Comparison of ENCODE assay signal across 11 mouse cellular contexts in the genomic region with DNA sequence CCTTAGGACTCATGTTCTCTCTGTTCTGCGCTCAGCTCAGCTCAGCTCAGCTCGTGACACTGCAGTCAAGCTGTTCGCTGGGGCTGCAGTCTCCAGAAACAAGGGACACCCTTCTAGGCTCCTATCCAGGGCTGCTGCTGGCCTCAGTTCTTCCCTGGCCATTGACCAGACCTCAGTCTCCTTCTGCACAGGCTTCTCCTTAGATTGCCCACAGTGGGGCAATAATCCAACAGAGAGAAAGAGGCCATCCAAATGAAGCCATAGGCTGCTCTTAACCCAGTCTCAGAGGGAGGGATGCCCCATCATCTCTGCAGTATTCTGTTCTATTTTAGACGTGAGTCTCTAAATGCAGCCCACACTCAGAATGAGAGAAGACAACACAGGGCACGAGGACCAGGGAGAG. TPM values are rescaled to one million over a fixed set of nuclear protein-coding genes. Genes with fewer than 3 reads are reported as not detected.
DNase-seq lines count a peak whose midpoint lies in the region; ATAC-seq lines count a peak whose summit lies in the region.
"Had no signal": no experiment of that assay in that cellular context is flagged by ENCODE, and none has a peak within 500 bp of the region (broad histone marks: within the 10 kb centered on the region; RNA-seq: fewer than 3 reads in every experiment).

No protein-coding gene starts in this region.

- H3K4me2 ChIP-seq in heart, embryonic 12.5 days: no peak overlapping the region
- no peak overlapping the region for H3K4me2 ChIP-seq in hindbrain, embryonic 14.5 days (replicated peaks)
- H3K4me2 ChIP-seq in midbrain, embryonic 11.5 days: no peak overlapping the region
- H3K4me2 ChIP-seq: stomach, embryonic 15.5 days had no signal

- 69% methylated on average over 5 of the region's 5 CpGs for WGBS in heart, embryonic 12.5 days
- WGBS in hindbrain, embryonic 14.5 days: 56% methylated on average over 5 of the region's 5 CpGs
- 84% methylated on average over 5 of the region's 5 CpGs for WGBS in midbrain, embryonic 11.5 days

- no peaks in the 10 kb centered on the region for H3K36me3 ChIP-seq in heart, embryonic 12.5 days
- peaks cover 11% of the 10 kb centered on the region; the same call in 1 of the 2 replicates for H3K36me3 ChIP-seq in hindbrain, embryonic 14.5 days (replicated peaks; ENCODE audit: control insufficient read depth, insufficient read depth)
- no peaks in the 10 kb centered on the region for H3K36me3 ChIP-seq in midbrain, embryonic 11.5 days (ENCODE audit: control insufficient read depth, insufficient read depth, low read length)
- H3K36me3 ChIP-seq: stomach, embryonic 15.5 days had no signal

- H3K4me3 ChIP-seq in heart, embryonic 12.5 days: no peak overlapping the region
- H3K4me3 ChIP-seq in hindbrain, embryonic 14.5 days (replicated peaks; ENCODE audit: low read length): no peak overlapping the region
- no peak overlapping the region for H3K4me3 ChIP-seq in midbrain, embryonic 11.5 days (ENCODE audit: low read depth, low read length)
- H3K4me3 ChIP-seq: megakaryocyte, embryonic 14.5 days; stomach, embryonic 15.5 days had no signal

- H3K27ac ChIP-seq in heart, embryonic 12.5 days (ENCODE audit: poor library complexity, severe bottlenecking): no peak overlapping the region
- H3K27ac ChIP-seq in hindbrain, embryonic 14.5 days: no peak overlapping the region
- no peak overlapping the region for H3K27ac ChIP-seq in midbrain, embryonic 11.5 days (ENCODE audit: low read depth, low read length)
- H3K27ac ChIP-seq: stomach, embryonic 15.5 days had no signal

- no peak overlapping the region for H3K9ac ChIP-seq in heart, embryonic 12.5 days
- no peak overlapping the region for H3K9ac ChIP-seq in hindbrain, embryonic 14.5 days
- H3K9ac ChIP-seq in midbrain, embryonic 11.5 days (ENCODE audit: low read length): no peak overlapping the region
- H3K9ac ChIP-seq: stomach, embryonic 15.5 days had no signal

- H3K27me3 ChIP-seq in heart, embryonic 12.5 days (replicated peaks): no peaks in the 10 kb centered on the region
- H3K27me3 ChIP-seq in hindbrain, embryonic 14.5 days (ENCODE audit: control insufficient read depth, insufficient read depth, low read length): no peaks in the 10 kb centered on the region
- H3K27me3 ChIP-seq in midbrain, embryonic 11.5 days (ENCODE audit: control insufficient read depth, insufficient read depth, low read length): no peaks in the 10 kb centered on the region
- H3K27me3 ChIP-seq: stomach, embryonic 15.5 days had no signal

- intact Hi-C loops in heart, postnatal 14 days (cut with DNase I): no loop called here

- H3K4me1 ChIP-seq in heart, embryonic 12.5 days (replicated peaks): no peaks in the 10 kb centered on the region
- H3K4me1 ChIP-seq in hindbrain, embryonic 14.5 days (replicated peaks; ENCODE audit: control insufficient read depth, insufficient read depth, low read length): peaks cover 21% of the 10 kb centered on the region; the same call in 1 of the 2 replicates
- H3K4me1 ChIP-seq in midbrain, embryonic 11.5 days (ENCODE audit: control insufficient read depth, insufficient read depth, low read length): no peaks in the 10 kb centered on the region
- H3K4me1 ChIP-seq: stomach, embryonic 15.5 days had no signal

- DNase-seq in heart, postnatal 14 days: peak; percentile 14 to 23
- peak; percentile 81 to 89 for DNase-seq in cerebellum, adult 18-20 months
- DNase-seq in hindbrain, embryonic 14.5 days (ENCODE audit: low spot score): no peak
- peak; percentile 47 for DNase-seq in midbrain, embryonic 11.5 days (ENCODE audit: low spot score, missing footprints)
- DNase-seq in adrenal gland, postnatal 4 days (ENCODE audit: low spot score in 2 of 2): no peak
- DNase-seq in embryo, embryonic 11 days: no peak
- DNase-seq: adrenal gland, postnatal 25 days had no signal

- no peaks in the 10 kb centered on the region; the same call in 1 of the 2 replicates for H3K9me3 ChIP-seq in heart, embryonic 12.5 days (replicated peaks)
- H3K9me3 ChIP-seq in hindbrain, embryonic 14.5 days (ENCODE audit: control insufficient read depth, low read length): no peaks in the 10 kb centered on the region
- H3K9me3 ChIP-seq in midbrain, embryonic 11.5 days (ENCODE audit: control insufficient read depth, low read length): no peaks in the 10 kb centered on the region
- H3K9me3 ChIP-seq: megakaryocyte, embryonic 14.5 days; stomach, embryonic 15.5 days had no signal

- no peak for ATAC-seq in heart, embryonic 12.5 days (ENCODE audit: insufficient number of reproducible peaks, low FRiP score)
- ATAC-seq in hindbrain, embryonic 14.5 days (ENCODE audit: low FRiP score): peak; percentile 54; the same call in 1 of the 2 replicates
- no peak; the same call in 1 of the 2 replicates for ATAC-seq in midbrain, embryonic 11.5 days (ENCODE audit: low FRiP score)
- ATAC-seq in inflammation-experienced regulatory T-cells, adult 6 months: no peak

RNA-seq across cellular contexts. Expression of a gene that starts 15.3 kb away (rescaled TPM):
- total RNA-seq in heart, postnatal 14 days (2021): 1 to 10 TPM in 1 of 2 experiments, under 1 TPM in 1; 0.38 to 1.7 TPM
- 3.7 and 4.0 TPM in 2 replicates for polyA plus RNA-seq in heart, embryonic 12.5 days (2016; fragmentation: Nextera tagmentation; extraction: Ambion mirVana)
- 6.1 and 7.1 TPM in 2 replicates for polyA plus RNA-seq in hindbrain, embryonic 14.5 days (2014; fragmentation: Nextera tagmentation; extraction: Ambion mirVana)
- polyA plus RNA-seq in midbrain, embryonic 11.5 days (2014; fragmentation: Nextera tagmentation; extraction: Ambion mirVana): 3.8 and 5.4 TPM in 2 replicates
- 10 to 100 TPM in 2 of 3 experiments, 1 to 10 TPM in 1; 1.3 to 14.6 (median 12.7) TPM for polyA plus RNA-seq in inflammation-experienced regulatory T-cells, adult 6 months (2017; shearing (Covaris generic))
- 1 to 10 TPM; 4.3 to 5.3 TPM for total RNA-seq in adrenal gland, postnatal 4 days (2021)

Comparison
In these comparisons a context has a peak if more than half of its experiments do, and no peak if none do; other contexts are left out.
1. DNase-seq: peak in heart, postnatal 14 days (2 of 2), cerebellum, adult 18-20 months (2 of 2) and midbrain, embryonic 11.5 days (single experiment); none in hindbrain, embryonic 14.5 days (single experiment), adrenal gland, postnatal 4 days (0 of 2) and embryo, embryonic 11 days (single experiment).